Mouse (Mus musculus) E14TG2a.4 (cell line): ENCODE measurements around the gene Hoxb1.

Experiments used
- CTCF ChIP-seq: conservative IDR thresholded peaks from 2 replicates; pipeline ENCODE4 v1.5.1; 2014; ENCODE audit warnings: low read length
- NANOG ChIP-seq: IDR thresholded peaks from 2 replicates; pipeline ENCODE4 v1.6.1; 2014; ENCODE audit warnings: borderline replicate concordance, low read length, mixed read lengths
- POU5F1 ChIP-seq: IDR thresholded peaks from 2 replicates; pipeline ENCODE4 v1.6.1; 2014; ENCODE audit warnings: low read length, borderline replicate concordance

DNA sequence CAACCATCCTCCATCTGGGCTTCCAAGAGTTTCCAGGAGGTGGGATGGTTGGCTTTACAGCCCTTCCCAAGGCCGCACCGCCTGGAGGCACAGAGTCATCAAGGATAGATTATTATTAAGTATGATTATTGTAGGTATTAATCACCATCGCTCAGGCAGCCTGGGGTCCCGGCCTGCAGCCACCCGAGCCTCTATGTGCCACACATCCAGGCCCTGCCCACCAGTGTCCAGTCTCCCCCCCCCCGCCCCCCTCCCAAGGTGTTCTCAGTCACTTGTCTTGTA, 20.7 kb upstream of the Hoxb1 start:
- no peak for TF ChIP-seq CTCF
- no peak for TF ChIP-seq NANOG
- no peak for TF ChIP-seq POU5F1
